Comparison of ENCODE assay signal across 33 mouse cellular contexts in the genomic region with DNA sequence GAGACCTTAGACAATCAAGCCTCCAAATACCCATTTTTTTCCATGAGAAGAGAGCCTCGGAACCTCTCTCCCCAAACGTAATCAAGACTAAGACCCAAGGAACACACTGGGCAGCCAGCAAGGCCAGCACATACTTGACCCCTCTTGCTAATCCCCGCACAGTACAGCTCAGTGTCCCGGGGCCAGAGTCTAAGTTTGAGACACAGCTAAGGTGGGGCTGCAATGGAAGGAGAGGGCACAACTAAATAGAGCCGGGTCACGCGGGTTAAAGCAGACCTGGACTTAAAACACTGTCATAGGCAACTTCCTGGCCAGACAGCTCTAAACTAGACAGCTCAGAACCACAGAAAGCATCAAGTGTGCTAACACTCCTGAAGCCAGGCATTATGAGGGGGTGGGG. TPM values are rescaled to one million over a fixed set of nuclear protein-coding genes. Genes with fewer than 3 reads are reported as not detected.
"Had no signal": no experiment of that assay in that cellular context is flagged by ENCODE, and none has a peak within 500 bp of the region (broad histone marks: within the 10 kb centered on the region; RNA-seq: fewer than 3 reads in every experiment).

No protein-coding gene starts in this region.

- H3K9me3 ChIP-seq: heart, embryonic 10.5 days; heart, embryonic 12.5 days; heart, embryonic 13.5 days; heart, embryonic 15.5 days; hindbrain, embryonic 10.5 days; hindbrain, embryonic 12.5 days; hindbrain, embryonic 13.5 days; hindbrain, embryonic 15.5 days; kidney, embryonic 15.5 days had no signal

- H3K4me1 ChIP-seq: hindbrain, embryonic 15.5 days had no signal

- H3K4me3 ChIP-seq: heart, embryonic 10.5 days; heart, embryonic 12.5 days; heart, embryonic 13.5 days; heart, embryonic 15.5 days; hindbrain, embryonic 10.5 days; hindbrain, embryonic 12.5 days; hindbrain, embryonic 13.5 days; hindbrain, embryonic 15.5 days; kidney, embryonic 15.5 days; layer of hippocampus, adult 2 months; left cerebral cortex, adult 2 months had no signal

- DNase-seq: heart, postnatal 10 days; heart, postnatal 14 days; heart, postnatal 36 days; heart, postnatal 4 days; kidney, adult 11 months; kidney, adult 18-20 months; kidney, adult 2 months; kidney, adult 8-10 months; kidney, adult 9 months; kidney, postnatal 10 days; kidney, postnatal 14 days; kidney, postnatal 36 days; kidney, postnatal 4 days; layer of hippocampus, adult 9-11 months; layer of hippocampus, postnatal 36 days had no signal

- H3K4me2 ChIP-seq: heart, embryonic 11.5 days; heart, embryonic 12.5 days; heart, embryonic 13.5 days; heart, embryonic 15.5 days; hindbrain, embryonic 12.5 days; hindbrain, embryonic 13.5 days; hindbrain, embryonic 14.5 days; hindbrain, embryonic 15.5 days; kidney, embryonic 15.5 days had no signal

- H3K27me3 ChIP-seq: heart, embryonic 12.5 days; heart, embryonic 13.5 days; heart, embryonic 15.5 days; hindbrain, embryonic 12.5 days; hindbrain, embryonic 13.5 days; hindbrain, embryonic 15.5 days; kidney, embryonic 15.5 days had no signal

- H3K9ac ChIP-seq: heart, embryonic 12.5 days; heart, embryonic 13.5 days; heart, embryonic 15.5 days; hindbrain, embryonic 12.5 days; hindbrain, embryonic 13.5 days; hindbrain, embryonic 14.5 days; hindbrain, embryonic 15.5 days; kidney, embryonic 15.5 days had no signal

- H3K27ac ChIP-seq: heart, embryonic 10.5 days; heart, embryonic 13.5 days; heart, embryonic 15.5 days; hindbrain, embryonic 10.5 days; hindbrain, embryonic 12.5 days; hindbrain, embryonic 13.5 days; hindbrain, embryonic 14.5 days; hindbrain, embryonic 15.5 days; hindbrain, postnatal 0 days; kidney, embryonic 15.5 days; kidney, postnatal 0 days; layer of hippocampus, adult 2 months; left cerebral cortex, adult 2 months had no signal

- ATAC-seq: hindbrain, embryonic 16.5 days; hindbrain, postnatal 0 days; inflammation-experienced regulatory T-cells, adult 6 months; intestine, embryonic 16.5 days had no signal

RNA-seq across cellular contexts. Expression of gene Podxl2, which starts 16.0 kb away (rescaled TPM):
- polyA plus RNA-seq: inflammation-experienced regulatory T-cells, adult 6 months had no signal
